Mouse (Mus musculus): ENCODE measurements around the gene Pla2g4c. TPM values are rescaled to one million over a fixed set of nuclear protein-coding genes. Genes with fewer than 3 reads are reported as not detected.

Pla2g4c gene
- 1.4 and 2.6 TPM in 2 replicates for polyA plus RNA-seq (2012; rRNA removed)

GRCm38 (mm10) chr7:13324316-13324715 is at the start of gene Pla2g4c:
Gene Pla2g4c (plus strand): TSS chr7:13324655.

GRCm38 (mm10) chr7:13277081-13277480 is 47.4 kb upstream of the Pla2g4c start, which contains the start of gene Lig1:
Gene Lig1 (plus strand): TSS chr7:13277283.

GRCm38 (mm10) chr7:13278308-13278891 is 46.1 kb upstream of the Pla2g4c start, which contains the start of gene Zswim9:
Gene Zswim9 (minus strand): TSS chr7:13278721.

GRCm38 (mm10) chr7:13397832-13398231 is 73.4 kb downstream of the Pla2g4c start, which contains the start of gene Cabp5:
Gene Cabp5 (plus strand): TSS chr7:13398132.

Other genes with a start within 250 kb of the Pla2g4c start
- gene Vmn1r85, start 229.5 kb upstream of the Pla2g4c start, polyA plus RNA-seq (2012; rRNA removed): not detected in 2 replicates
- not detected in 2 replicates for gene Vmn1r86, start 204.7 kb upstream of the Pla2g4c start, polyA plus RNA-seq (2012; rRNA removed)
- gene Vmn1r87, start 184.5 kb upstream of the Pla2g4c start, polyA plus RNA-seq (2012; rRNA removed): not detected in 2 replicates
- gene Vmn1r88, start 165.1 kb upstream of the Pla2g4c start, polyA plus RNA-seq (2012; rRNA removed): under 0.01 TPM in 1 of 2 replicates, not detected in the other
- not detected in 2 replicates for gene Vmn1r89, start 111.6 kb upstream of the Pla2g4c start, polyA plus RNA-seq (2012; rRNA removed)
- gene Lig1, start 47.4 kb upstream of the Pla2g4c start, polyA plus RNA-seq (2012; rRNA removed): 69.0 and 75.7 TPM in 2 replicates
- 1.7 and 1.8 TPM in 2 replicates for gene Zswim9, start 45.9 kb upstream of the Pla2g4c start, polyA plus RNA-seq (2012; rRNA removed)
- gene Cabp5, start 73.5 kb downstream of the Pla2g4c start, polyA plus RNA-seq (2012; rRNA removed): 0.02 and 0.03 TPM in 2 replicates
- gene Bsph1, start 126.2 kb downstream of the Pla2g4c start, polyA plus RNA-seq (2012; rRNA removed): not detected in 2 replicates
- gene Bsph2, start 246.4 kb downstream of the Pla2g4c start, polyA plus RNA-seq (2012; rRNA removed): not detected in 2 replicates

Measured in liver, embryonic 14 days (tissue).